Mouse (Mus musculus): ENCODE measurements around the gene Slc39a2. TPM values are rescaled to one million over a fixed set of nuclear protein-coding genes. Genes with fewer than 3 reads are reported as not detected.

Slc39a2 gene
- polyA plus RNA-seq, 2 experiments = 0.15 TPM; not detected in 1

- no peak for TF ChIP-seq EP300 (IDR thresholded peaks at IDR 0.05; ENCODE audit: low read depth)
- TF ChIP-seq CTCF (IDR thresholded peaks at IDR 0.05; ENCODE audit: low read depth) = peak; percentile 63
- H3K4me2 ChIP-seq (ENCODE audit: low read depth) = no peak overlapping the region
- no peaks in the 10 kb centered on the region for H3K36me3 ChIP-seq (replicated peaks; ENCODE audit: control insufficient read depth, insufficient read depth, low read depth)
- DNase-seq (ENCODE audit: low read depth in 3 of 3, low spot score in 3 of 3) (no peak), ATAC-seq (ENCODE audit: insufficient read depth) (0 out of 2 replicates have a peak, but pooled peaks have one; percentile 33)
- no peak overlapping the region for H3K9ac ChIP-seq (replicated peaks)
- no peak overlapping the region for H3K27ac ChIP-seq
- 28% methylated on average over 5 of the region's 5 CpGs for WGBS (ENCODE audit: insufficient replicate concordance)
- H3K9me3 ChIP-seq (ENCODE audit: control insufficient read depth, low read length) = no peaks in the 10 kb centered on the region
- H3K4me3 ChIP-seq (ENCODE audit: insufficient read depth in 1 of 2, low read depth in 2 of 2, low read length in 2 of 2) = no peak overlapping the region
- H3K4me1 ChIP-seq (replicated peaks; ENCODE audit: control insufficient read depth in 2 of 2, insufficient read depth in 2 of 2, low read length in 1 of 2) = peaks cover 0 to 9% of the 10 kb centered on the region in 2 experiments; a peak in 1 of 4 replicates
- H3K27me3 ChIP-seq (ENCODE audit: control insufficient read depth, insufficient read depth, low read length) = no peaks in the 10 kb centered on the region
Measured at GRCm38 (mm10) chr14:51930824-51931223, 38.1 kb downstream of the Slc39a2 start.

GRCm38 (mm10) chr14:51932092-51933020 lies 39.7 kb downstream of the Slc39a2 start:
- Histone ChIP-seq H3K4me1 (replicated peaks; ENCODE audit: control insufficient read depth in 2 of 2, insufficient read depth in 2 of 2, low read length in 1 of 2) (peaks cover 0 to 9% of the 10 kb centered on the region in 2 experiments; a peak in 1 of 4 replicates), H3K27me3 (ENCODE audit: control insufficient read depth, insufficient read depth, low read length) (no peaks in the 10 kb centered on the region), H3K4me2 (ENCODE audit: low read depth) (no peak overlapping the region), H3K9me3 (ENCODE audit: control insufficient read depth, low read length) (no peaks in the 10 kb centered on the region), H3K4me3 (ENCODE audit: insufficient read depth in 1 of 2, low read depth in 2 of 2, low read length in 2 of 2) (no peak overlapping the region), H3K36me3 (replicated peaks; ENCODE audit: control insufficient read depth, insufficient read depth, low read depth) (no peaks in the 10 kb centered on the region), H3K27ac (no peak overlapping the region), H3K9ac (replicated peaks) (no peak overlapping the region)
- DNase-seq (ENCODE audit: low read depth in 3 of 3, low spot score in 3 of 3) = no peak
- ATAC-seq (ENCODE audit: insufficient read depth) = no peak
- TF ChIP-seq EP300 (IDR thresholded peaks at IDR 0.05; ENCODE audit: low read depth) = no peak
- WGBS (ENCODE audit: insufficient replicate concordance) = 38% methylated on average over 10 of the region's 10 CpGs

- no peaks in the 10 kb centered on the region for H3K36me3 ChIP-seq (replicated peaks; ENCODE audit: control insufficient read depth, insufficient read depth, low read depth)
- no peaks in the 10 kb centered on the region for H3K9me3 ChIP-seq (ENCODE audit: control insufficient read depth, low read length)
- H3K27me3 ChIP-seq (ENCODE audit: control insufficient read depth, insufficient read depth, low read length) = no peaks in the 10 kb centered on the region
- H3K4me3 ChIP-seq (ENCODE audit: insufficient read depth in 1 of 2, low read depth in 2 of 2, low read length in 2 of 2) = no peak overlapping the region
- no peak overlapping the region for H3K4me2 ChIP-seq (ENCODE audit: low read depth)
- peaks cover 0 to 6% of the 10 kb centered on the region in 2 experiments; a peak in 1 of 4 replicates for H3K4me1 ChIP-seq (replicated peaks; ENCODE audit: control insufficient read depth in 2 of 2, insufficient read depth in 2 of 2, low read length in 1 of 2)
- TF ChIP-seq CTCF (IDR thresholded peaks at IDR 0.05; ENCODE audit: low read depth) (no peak), EP300 (IDR thresholded peaks at IDR 0.05; ENCODE audit: low read depth) (no peak)
- no peak overlapping the region for H3K27ac ChIP-seq
- H3K9ac ChIP-seq (replicated peaks) = no peak overlapping the region
- WGBS (ENCODE audit: insufficient replicate concordance) = 75% methylated on average over 9 of the region's 9 CpGs
- ATAC-seq (ENCODE audit: insufficient read depth) = no peak
- no peak for DNase-seq (ENCODE audit: low read depth in 3 of 3, low spot score in 3 of 3)
Measured at GRCm38 (mm10) chr14:51939005-51939404, 46.3 kb downstream of the Slc39a2 start.

GRCm38 (mm10) chr14:51940944-51941560 lies 48.4 kb downstream of the Slc39a2 start:
- H3K9ac ChIP-seq (replicated peaks) = no peak overlapping the region

GRCm38 (mm10) chr14:51941577-51941976 lies 48.9 kb downstream of the Slc39a2 start:
- Histone ChIP-seq H3K9me3 (ENCODE audit: control insufficient read depth, low read length) (no peaks in the 10 kb centered on the region), H3K4me1 (replicated peaks; ENCODE audit: control insufficient read depth in 2 of 2, insufficient read depth in 2 of 2, low read length in 1 of 2) (peaks cover 0 to 6% of the 10 kb centered on the region in 2 experiments; a peak in 1 of 4 replicates), H3K9ac (replicated peaks) (no peak overlapping the region), H3K4me3 (ENCODE audit: insufficient read depth in 1 of 2, low read depth in 2 of 2, low read length in 2 of 2) (no peak overlapping the region), H3K36me3 (replicated peaks; ENCODE audit: control insufficient read depth, insufficient read depth, low read depth) (no peaks in the 10 kb centered on the region), H3K4me2 (ENCODE audit: low read depth) (peak overlapping the region; percentile 8; the same call in 1 of the 2 replicates), H3K27me3 (ENCODE audit: control insufficient read depth, insufficient read depth, low read length) (no peaks in the 10 kb centered on the region), H3K27ac (no peak overlapping the region)
- TF ChIP-seq EP300 (IDR thresholded peaks at IDR 0.05; ENCODE audit: low read depth) (no peak), CTCF (IDR thresholded peaks at IDR 0.05; ENCODE audit: low read depth) (no peak)
- ATAC-seq (ENCODE audit: insufficient read depth) (no peak), DNase-seq (ENCODE audit: low read depth in 3 of 3, low spot score in 3 of 3) (no peak)
- 51% methylated on average over 9 of the region's 9 CpGs for WGBS (ENCODE audit: insufficient replicate concordance)

More at GRCm38 (mm10) chr14:51940944-51941560, 48.4 kb downstream of the Slc39a2 start:
- ATAC-seq (ENCODE audit: insufficient read depth) (no peak), DNase-seq (ENCODE audit: low read depth in 3 of 3, low spot score in 3 of 3) (no peak)
- no peak overlapping the region for H3K4me3 ChIP-seq (ENCODE audit: insufficient read depth in 1 of 2, low read depth in 2 of 2, low read length in 2 of 2)
- H3K36me3 ChIP-seq (replicated peaks; ENCODE audit: control insufficient read depth, insufficient read depth, low read depth) = no peaks in the 10 kb centered on the region
- H3K27me3 ChIP-seq (ENCODE audit: control insufficient read depth, insufficient read depth, low read length) = no peaks in the 10 kb centered on the region
- no peaks in the 10 kb centered on the region for H3K9me3 ChIP-seq (ENCODE audit: control insufficient read depth, low read length)
- H3K27ac ChIP-seq = no peak overlapping the region
- 35% methylated on average over 8 of the region's 8 CpGs for WGBS (ENCODE audit: insufficient replicate concordance)
- TF ChIP-seq EP300 (IDR thresholded peaks at IDR 0.05; ENCODE audit: low read depth) (no peak), CTCF (IDR thresholded peaks at IDR 0.05; ENCODE audit: low read depth) (no peak)
- peak overlapping the region; percentile 8; the same call in 1 of the 2 replicates for H3K4me2 ChIP-seq (ENCODE audit: low read depth)
- peaks cover 0 to 6% of the 10 kb centered on the region in 2 experiments; a peak in 1 of 4 replicates for H3K4me1 ChIP-seq (replicated peaks; ENCODE audit: control insufficient read depth in 2 of 2, insufficient read depth in 2 of 2, low read length in 1 of 2)
